Mouse (Mus musculus) layer of hippocampus, postnatal 10 days (tissue): ENCODE measurements at regions not wholly inside any gene's neighbourhood (a gene's known extent, or its start where the extent isn't known, plus 50 kb on each side); places are given as distances from the start of the nearest gene placed in this dataset.

Source experiments
- DNase-seq, 2 experiments: peaks; one replicate each; pipeline ENCODE4 v3.0.0; 2021; ENCODE audit warnings: low spot score in 2 of 2

- no peak for DNase-seq
Measured at GRCm38 (mm10) chr10:8023741-8024140, 67.7 kb upstream of the Tab2 start.

- DNase-seq, result no peak
Measured at GRCm38 (mm10) chr10:8021971-8022370, 65.9 kb upstream of the Tab2 start.

- DNase-seq, result no peak
Measured at GRCm38 (mm10) chr10:8020916-8021705, 65.1 kb upstream of the Tab2 start.

- DNase-seq, result no peak
Measured at GRCm38 (mm10) chr10:8020113-8020512, 64.1 kb upstream of the Tab2 start.

- no peak for DNase-seq
Measured at GRCm38 (mm10) chr10:8018229-8019026, 62.4 kb upstream of the Tab2 start.

- no peak for DNase-seq
Measured at GRCm38 (mm10) chr10:8016741-8017140, 60.7 kb upstream of the Tab2 start.

GRCm38 (mm10) chr10:8011744-8012143 is 55.7 kb upstream of the Tab2 start:
- DNase-seq, result no peak

- DNase-seq, result no peak
Measured at GRCm38 (mm10) chr10:8011138-8011537, 55.1 kb upstream of the Tab2 start.

- no peak for DNase-seq
Measured at GRCm38 (mm10) chr10:8009855-8010254, 53.8 kb upstream of the Tab2 start.

- no peak for DNase-seq
Measured at GRCm38 (mm10) chr10:8007990-8008368, 51.9 kb upstream of the Tab2 start.

- DNase-seq, result no peak
Measured at GRCm38 (mm10) chr10:8007286-8007989, 51.4 kb upstream of the Tab2 start.
